21 mouse cellular contexts compared by ENCODE assay signal in the genomic region with DNA sequence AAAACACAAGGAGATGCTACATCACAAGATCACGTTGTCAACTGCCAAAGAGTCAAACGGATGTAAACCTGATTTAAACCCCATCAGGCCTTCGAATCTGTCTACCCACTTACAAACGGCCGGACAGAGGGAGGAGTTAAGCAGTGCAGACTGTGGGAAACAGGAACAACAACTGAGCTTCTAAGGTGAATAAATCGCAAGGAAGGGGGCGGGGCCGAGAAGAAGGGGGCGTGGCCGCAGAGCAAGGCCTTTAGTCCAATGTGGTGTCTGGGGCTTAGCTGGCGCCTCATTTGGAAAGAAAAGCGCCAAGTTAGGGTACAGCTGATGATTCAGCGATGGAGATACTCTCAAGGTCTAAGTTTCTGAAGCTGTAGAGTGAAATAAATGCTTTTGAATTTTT.
"Had no signal": no experiment of that assay in that cellular context is flagged by ENCODE, and none has a peak within 500 bp of the region (broad histone marks: within the 10 kb centered on the region; RNA-seq: fewer than 3 reads in every experiment).

No protein-coding gene starts in this region.

- ATAC-seq: intestine, postnatal 0 days; midbrain, embryonic 15.5 days had no signal

- DNase-seq: kidney, postnatal 4 days; layer of hippocampus, adult 9-11 months; lung, adult 18-20 months; lung, postnatal 10 days; lung, postnatal 36 days; retina, postnatal 1 day; right cerebral cortex, postnatal 25 days; spleen, adult 18-20 months; thymus, adult 18-20 months had no signal

- H3K27ac ChIP-seq: kidney, postnatal 0 days; limb, embryonic 10.5 days; limb, embryonic 13.5 days; liver, embryonic 12.5 days; liver, embryonic 15.5 days; lung, embryonic 15.5 days; midbrain, embryonic 12.5 days; midbrain, embryonic 15.5 days; neural tube, embryonic 13.5 days had no signal

- H3K27me3 ChIP-seq: limb, embryonic 13.5 days; liver, embryonic 12.5 days; liver, embryonic 15.5 days; lung, embryonic 15.5 days; megakaryocyte, embryonic 14.5 days; midbrain, embryonic 12.5 days; midbrain, embryonic 15.5 days; neural tube, embryonic 13.5 days had no signal

- H3K4me1 ChIP-seq: limb, embryonic 10.5 days; limb, embryonic 13.5 days; liver, embryonic 15.5 days; lung, embryonic 15.5 days; midbrain, embryonic 12.5 days; midbrain, embryonic 15.5 days; neural tube, embryonic 13.5 days had no signal

- H3K9me3 ChIP-seq: limb, embryonic 10.5 days; lung, embryonic 15.5 days; midbrain, embryonic 15.5 days had no signal

- H3K36me3 ChIP-seq: limb, embryonic 10.5 days; limb, embryonic 13.5 days; liver, embryonic 12.5 days; liver, embryonic 15.5 days; lung, embryonic 15.5 days; midbrain, embryonic 12.5 days; midbrain, embryonic 15.5 days; neural tube, embryonic 13.5 days had no signal

- H3K4me3 ChIP-seq: limb, embryonic 10.5 days; limb, embryonic 13.5 days; liver, embryonic 12.5 days; liver, embryonic 15.5 days; lung, embryonic 15.5 days; megakaryocyte, embryonic 14.5 days; midbrain, embryonic 12.5 days; midbrain, embryonic 15.5 days; myocyte; neural tube, embryonic 13.5 days had no signal
